Mouse (Mus musculus): ENCODE measurements around the gene Plcb3.

Gene Plcb3

GRCm38 (mm10) chr19:6909021-6909420 lies 67.2 kb downstream of the Plcb3 start:
- CTCF ChIA-PET: no interaction called here

- CTCF ChIA-PET: no interaction called here
These were observed 68.3 kb downstream of the Plcb3 start for GRCm38 (mm10) chr19:6907811-6908540.

- CTCF ChIA-PET: no interaction called here
These were observed 69.2 kb downstream of the Plcb3 start for GRCm38 (mm10) chr19:6907094-6907493.

- CTCF ChIA-PET: no interaction called here
These were observed 70.1 kb downstream of the Plcb3 start for GRCm38 (mm10) chr19:6906199-6906598.

GRCm38 (mm10) chr19:6905498-6906159 lies 70.6 kb downstream of the Plcb3 start:
- CTCF ChIA-PET: no interaction called here

- CTCF ChIA-PET: no interaction called here
These were observed 71.4 kb downstream of the Plcb3 start for GRCm38 (mm10) chr19:6904846-6905245.

GRCm38 (mm10) chr19:6903031-6903430 lies 73.2 kb downstream of the Plcb3 start:
- CTCF ChIA-PET: no interaction called here

All from spleen, embryonic (tissue).